Mouse (Mus musculus) skeletal muscle tissue, postnatal 0 days (tissue): ENCODE data around the gene Id3. TPM values are rescaled to one million over a fixed set of nuclear protein-coding genes. Genes with fewer than 3 reads are reported as not detected.

Experiments
- polyA plus RNA-seq: library from polyadenylated mRNA; unstranded; fragments of >200 nt; fragmentation: Nextera tagmentation; extraction: Ambion mirVana; gene quantifications from 2 replicates; pipeline ENCODE4 v1.2.1, GENCODE M21; 2015

The Id3 gene
- polyA plus RNA-seq, result 92.2 and 102 TPM in 2 replicates

GRCm38 (mm10) chr4:136143193-136143976 lies at the start of gene Id3:
Gene Id3, plus strand, starts transcription at chr4:136143497.

DNA sequence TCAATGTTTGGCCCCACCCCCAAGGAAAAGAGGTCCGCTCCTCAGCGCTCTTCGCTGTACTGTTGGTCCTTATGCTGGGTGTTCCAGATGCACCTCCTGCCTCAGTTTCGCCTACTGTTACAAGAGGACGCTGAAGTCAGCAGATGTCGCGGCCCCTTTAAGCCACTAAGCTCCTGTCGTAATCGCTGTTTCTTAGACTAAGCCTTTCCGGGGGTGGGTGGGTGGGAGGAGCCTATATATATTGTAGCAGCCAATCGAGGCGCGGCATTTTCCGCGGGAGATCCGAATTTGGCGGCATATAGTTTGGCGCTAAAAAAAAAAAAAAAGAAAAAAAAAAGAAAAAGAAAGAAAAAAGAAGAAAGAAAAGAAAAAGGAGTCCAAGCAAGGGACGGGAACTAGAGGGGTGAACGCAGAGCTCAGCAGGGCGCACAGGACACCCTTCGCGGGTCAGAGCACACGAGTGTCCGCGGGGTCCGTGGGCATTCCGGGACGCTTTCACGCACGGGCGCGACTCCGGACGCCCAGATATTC lies 28.8 kb downstream of the Id3 start, which contains the start of gene E2f2:
TSS of gene E2f2 (plus strand) at position 384 of the 531 bp plus-strand sequence.

Other genes starting within 250 kb of the Id3 start
- 0.46 and 0.57 TPM in 2 replicates for gene Cnr2, start 248.1 kb upstream of the Id3 start, polyA plus RNA-seq
- gene Fuca1, start 222.8 kb upstream of the Id3 start, polyA plus RNA-seq, result 38.2 and 40.3 TPM in 2 replicates
- 76.7 and 78.3 TPM in 2 replicates for gene Hmgcl, start 197.0 kb upstream of the Id3 start, polyA plus RNA-seq
- 7.0 and 16.6 TPM in 2 replicates for gene Gale, start 179.8 kb upstream of the Id3 start, polyA plus RNA-seq
- 45.9 and 54.5 TPM in 2 replicates for gene Lypla2, start 170.9 kb upstream of the Id3 start, polyA plus RNA-seq
- gene Pithd1, start 156.2 kb upstream of the Id3 start, polyA plus RNA-seq, result 37.3 and 40.1 TPM in 2 replicates
- gene Eloa, start 121.7 kb upstream of the Id3 start, polyA plus RNA-seq, result 20.9 and 22.3 TPM in 2 replicates
- gene Rpl11, start 90.1 kb upstream of the Id3 start, polyA plus RNA-seq, result 244 and 267 TPM in 2 replicates
- 10.0 and 12.8 TPM in 2 replicates for gene E2f2, start 28.9 kb downstream of the Id3 start, polyA plus RNA-seq
- gene Asap3, start 62.9 kb downstream of the Id3 start, polyA plus RNA-seq, result 5.5 and 5.8 TPM in 2 replicates
- 127 and 138 TPM in 2 replicates for gene Tcea3, start 104.2 kb downstream of the Id3 start, polyA plus RNA-seq
- 15.4 and 16.7 TPM in 2 replicates for gene Zfp46, start 141.2 kb downstream of the Id3 start, polyA plus RNA-seq
- 58.3 and 61.0 TPM in 2 replicates for gene Hnrnpr, start 167.4 kb downstream of the Id3 start, polyA plus RNA-seq